ENCODE assay signal across 8 mouse cellular contexts in genomic region chr9:107906967-107907800, GRCm38 (mm10). TPM values are rescaled to one million over a fixed set of nuclear protein-coding genes. Genes with fewer than 3 reads are reported as not detected.
A peak's percentile ranks its signal among the peaks of the same experiment; 100 is the strongest.
DNase-seq lines count a peak whose midpoint lies in the region; ATAC-seq and TF ChIP-seq lines count a peak whose summit lies in the region.

No protein-coding gene starts in this region.

- H3K4me1 ChIP-seq in lung, adult 2 months (ENCODE audit: control insufficient read depth, insufficient read depth, low read length) = no peaks in the 10 kb centered on the region; the same call in 1 of the 2 replicates
- peaks cover 43% of the 10 kb centered on the region for H3K4me1 ChIP-seq in forebrain, embryonic 10.5 days
- H3K4me1 ChIP-seq in intestine, embryonic 15.5 days (replicated peaks) = peaks cover 40% of the 10 kb centered on the region
- H3K4me1 ChIP-seq in neural tube, embryonic 13.5 days (replicated peaks) = peaks cover 31% of the 10 kb centered on the region

- no peaks in the 10 kb centered on the region for H3K9me3 ChIP-seq in forebrain, embryonic 10.5 days
- H3K9me3 ChIP-seq in intestine, embryonic 15.5 days = no peaks in the 10 kb centered on the region
- no peaks in the 10 kb centered on the region for H3K9me3 ChIP-seq in neural tube, embryonic 13.5 days

- peak overlapping the region; percentile 57 for H3K9ac ChIP-seq in intestine, embryonic 15.5 days
- H3K9ac ChIP-seq in neural tube, embryonic 13.5 days = peak overlapping the region; percentile 60

- peaks cover 49% of the 10 kb centered on the region for H3K27me3 ChIP-seq in forebrain, embryonic 10.5 days (ENCODE audit: poor library complexity, severe bottlenecking)
- H3K27me3 ChIP-seq in intestine, embryonic 15.5 days (replicated peaks) = no peaks in the 10 kb centered on the region
- H3K27me3 ChIP-seq in neural tube, embryonic 13.5 days = peaks cover 8% of the 10 kb centered on the region

- peak overlapping the region; percentile 55 for H3K4me3 ChIP-seq in lung, adult 2 months (replicated peaks; ENCODE audit: extremely low read depth, low read depth, low read length)
- peak overlapping the region; percentile 49 for H3K4me3 ChIP-seq in forebrain, embryonic 10.5 days
- peak overlapping the region; percentile 53 for H3K4me3 ChIP-seq in intestine, embryonic 15.5 days (replicated peaks)
- H3K4me3 ChIP-seq in neural tube, embryonic 13.5 days = peak overlapping the region; percentile 32

- ATAC-seq in intestine, embryonic 15.5 days = no peak
- no peak for ATAC-seq in neural tube, embryonic 13.5 days (ENCODE audit: low read depth)

- no peak for TF ChIP-seq CTCF in lung, adult 2 months (IDR thresholded peaks at IDR 0.05; ENCODE audit: insufficient read depth, low read length)

- no peak for DNase-seq in lung, adult 2 months
- DNase-seq in lung, postnatal 14 days = no peak
- no peak for DNase-seq in forebrain, embryonic 10.5 days (ENCODE audit: extremely low spot score, low spot score)
- DNase-seq in cerebellum, adult 11-12 months = no peak
- DNase-seq in adipocyte (ENCODE audit: low spot score) = no peak
- no peak for DNase-seq in thymus, postnatal 4 days

- H3K4me2 ChIP-seq in intestine, embryonic 15.5 days (replicated peaks) = peak overlapping the region; percentile 81
- H3K4me2 ChIP-seq in neural tube, embryonic 13.5 days = peak overlapping the region; percentile 58

- 52% methylated on average over 31 of the region's 31 CpGs for WGBS in lung, adult 2 months
- 47% methylated on average over 31 of the region's 31 CpGs for WGBS in forebrain, embryonic 10.5 days
- 38% methylated on average over 31 of the region's 31 CpGs for whole genome bisulfite sequencing in intestine, embryonic 15.5 days
- WGBS in neural tube, embryonic 13.5 days = 48% methylated on average over 31 of the region's 31 CpGs

- peak overlapping the region; percentile 74 for H3K27ac ChIP-seq in forebrain, embryonic 10.5 days
- H3K27ac ChIP-seq in intestine, embryonic 15.5 days = peak overlapping the region; percentile 83
- peak overlapping the region; percentile 28; the same call in 1 of the 2 replicates for H3K27ac ChIP-seq in neural tube, embryonic 13.5 days (replicated peaks)

- 0 out of 2 replicates have a peak, but pooled peaks cover 3% of the 10 kb centered on the region for H3K36me3 ChIP-seq in forebrain, embryonic 10.5 days (replicated peaks)
- peaks cover 10% of the 10 kb centered on the region for H3K36me3 ChIP-seq in intestine, embryonic 15.5 days
- H3K36me3 ChIP-seq in neural tube, embryonic 13.5 days = peaks cover 8% of the 10 kb centered on the region

- no peak for TF ChIP-seq POLR2A in lung, adult 2 months (IDR thresholded peaks at IDR 0.05; ENCODE audit: borderline replicate concordance, extremely low read depth, low read depth, low read length)

RNA-seq across cellular contexts. Expression of gene Mst1r, which starts 0.5 kb away (rescaled TPM):
- polyA plus RNA-seq in lung, adult 2 months (2012; rRNA removed) = 17.8 and 27.4 TPM in 2 replicates
- 0.49 and 0.60 TPM in 2 replicates for polyA plus RNA-seq in forebrain, embryonic 10.5 days (2016; fragmentation: Nextera tagmentation; extraction: Ambion mirVana)
- 11.4 and 14.2 TPM in 2 replicates for polyA plus RNA-seq in intestine, embryonic 15.5 days (2015; fragmentation: Nextera tagmentation; extraction: Ambion mirVana)
- polyA plus RNA-seq in neural tube, embryonic 13.5 days (2015; fragmentation: Nextera tagmentation; extraction: Ambion mirVana) = 2.9 and 3.4 TPM in 2 replicates

RNA-seq across cellular contexts. Expression of gene Mon1a, which starts 19.2 kb away (rescaled TPM):
- polyA plus RNA-seq in lung, adult 2 months (2012; rRNA removed) = 29.4 and 31.7 TPM in 2 replicates
- polyA plus RNA-seq in forebrain, embryonic 10.5 days (2016; fragmentation: Nextera tagmentation; extraction: Ambion mirVana) = 12.2 and 12.5 TPM in 2 replicates
- polyA plus RNA-seq in intestine, embryonic 15.5 days (2015; fragmentation: Nextera tagmentation; extraction: Ambion mirVana) = 18.5 and 20.7 TPM in 2 replicates
- polyA plus RNA-seq in neural tube, embryonic 13.5 days (2015; fragmentation: Nextera tagmentation; extraction: Ambion mirVana) = 25.6 and 26.6 TPM in 2 replicates

RNA-seq across cellular contexts. Expression of gene Actl11, which starts 21.1 kb away (rescaled TPM):
- polyA plus RNA-seq in lung, adult 2 months (2012; rRNA removed) = not detected in 2 replicates
- not detected in 2 replicates for polyA plus RNA-seq in forebrain, embryonic 10.5 days (2016; fragmentation: Nextera tagmentation; extraction: Ambion mirVana)
- not detected in 2 replicates for polyA plus RNA-seq in intestine, embryonic 15.5 days (2015; fragmentation: Nextera tagmentation; extraction: Ambion mirVana)
- not detected in 2 replicates for polyA plus RNA-seq in neural tube, embryonic 13.5 days (2015; fragmentation: Nextera tagmentation; extraction: Ambion mirVana)

RNA-seq across cellular contexts. Expression of gene Camkv, which starts 28.3 kb away (rescaled TPM):
- 0.06 and 0.09 TPM in 2 replicates for polyA plus RNA-seq in lung, adult 2 months (2012; rRNA removed)
- 17.5 and 18.6 TPM in 2 replicates for polyA plus RNA-seq in forebrain, embryonic 10.5 days (2016; fragmentation: Nextera tagmentation; extraction: Ambion mirVana)
- 1.9 and 2.2 TPM in 2 replicates for polyA plus RNA-seq in intestine, embryonic 15.5 days (2015; fragmentation: Nextera tagmentation; extraction: Ambion mirVana)
- 11.4 and 12.8 TPM in 2 replicates for polyA plus RNA-seq in neural tube, embryonic 13.5 days (2015; fragmentation: Nextera tagmentation; extraction: Ambion mirVana)

RNA-seq across cellular contexts. Expression of gene Rbm6, which starts 34.1 kb away (rescaled TPM):
- 13.0 and 19.0 TPM in 2 replicates for polyA plus RNA-seq in lung, adult 2 months (2012; rRNA removed)
- 112 and 114 TPM in 2 replicates for polyA plus RNA-seq in forebrain, embryonic 10.5 days (2016; fragmentation: Nextera tagmentation; extraction: Ambion mirVana)
- polyA plus RNA-seq in intestine, embryonic 15.5 days (2015; fragmentation: Nextera tagmentation; extraction: Ambion mirVana) = 67.2 and 70.5 TPM in 2 replicates
- 103 and 114 TPM in 2 replicates for polyA plus RNA-seq in neural tube, embryonic 13.5 days (2015; fragmentation: Nextera tagmentation; extraction: Ambion mirVana)

Comparison
In these comparisons a context has a peak if more than half of its experiments do, and no peak if none do; other contexts are left out.
1. H3K27ac ChIP-seq: peak in every context shown above with its lines; median percentile 83 in intestine, embryonic 15.5 days; 74 in forebrain, embryonic 10.5 days; 28 in neural tube, embryonic 13.5 days.